Mouse (Mus musculus) ZHBTc4 (cell line): Measurements from ENCODE around the gene Exoc4.
A peak's percentile ranks its signal among the peaks of the same experiment; 100 is the strongest.

Experiments
- DNase-seq: peaks from one replicate; pipeline ENCODE4 v3.0.0-alpha.2; 2011; ENCODE audit warnings: low read depth, low spot score

Exoc4 gene

GRCm38 (mm10) chr6:33836048-33836780, 587.3 kb downstream of the Exoc4 start:
- no peak for DNase-seq

GRCm38 (mm10) chr6:33842901-33843300, 594.0 kb downstream of the Exoc4 start:
- no peak for DNase-seq

- no peak for DNase-seq
Measured at GRCm38 (mm10) chr6:33859049-33859448, 610.2 kb downstream of the Exoc4 start.

- no peak for DNase-seq
Measured at GRCm38 (mm10) chr6:33865752-33866151, 616.9 kb downstream of the Exoc4 start.

GRCm38 (mm10) chr6:33866901-33867580, 618.2 kb downstream of the Exoc4 start:
- DNase-seq = no peak

GRCm38 (mm10) chr6:33869251-33869650, 620.4 kb downstream of the Exoc4 start:
- no peak for DNase-seq

GRCm38 (mm10) chr6:33870468-33871142, 621.7 kb downstream of the Exoc4 start:
- DNase-seq = peak; percentile 83

GRCm38 (mm10) chr6:33871286-33871685, 622.4 kb downstream of the Exoc4 start:
- no peak for DNase-seq

- peak; percentile 34 for DNase-seq
Measured at GRCm38 (mm10) chr6:33872192-33872591, 623.3 kb downstream of the Exoc4 start.

- no peak for DNase-seq
Measured at GRCm38 (mm10) chr6:33873000-33873399, 624.1 kb downstream of the Exoc4 start.

GRCm38 (mm10) chr6:33874291-33875014, 625.6 kb downstream of the Exoc4 start:
- DNase-seq = no peak

GRCm38 (mm10) chr6:33884141-33884683, 635.3 kb downstream of the Exoc4 start:
- DNase-seq = no peak

GRCm38 (mm10) chr6:33886941-33887340, 638.1 kb downstream of the Exoc4 start:
- no peak for DNase-seq

- DNase-seq = no peak
Measured at GRCm38 (mm10) chr6:33890926-33891325, 642.0 kb downstream of the Exoc4 start.

- no peak for DNase-seq
Measured at GRCm38 (mm10) chr6:33892142-33892541, 643.3 kb downstream of the Exoc4 start.

GRCm38 (mm10) chr6:33899973-33900372, 651.1 kb downstream of the Exoc4 start:
- DNase-seq = no peak

- no peak for DNase-seq
Measured at GRCm38 (mm10) chr6:33900615-33901014, 651.7 kb downstream of the Exoc4 start.

- no peak for DNase-seq
Measured at GRCm38 (mm10) chr6:33905099-33905498, 656.2 kb downstream of the Exoc4 start.

GRCm38 (mm10) chr6:33910671-33911070, 661.8 kb downstream of the Exoc4 start:
- DNase-seq = no peak

- DNase-seq = no peak
Measured at GRCm38 (mm10) chr6:33913072-33913471, 664.2 kb downstream of the Exoc4 start.

- no peak for DNase-seq
Measured at GRCm38 (mm10) chr6:33913486-33913885, 664.6 kb downstream of the Exoc4 start.

- DNase-seq = no peak
Measured at GRCm38 (mm10) chr6:33913964-33914363, 665.1 kb downstream of the Exoc4 start.
